Mouse (Mus musculus): ENCODE data around the gene Nr2c1.

- TF ChIP-seq FLI1 (IDR thresholded peaks at IDR 0.05; ENCODE audit: low read length) (no peak), GATA1 (IDR thresholded peaks at IDR 0.05; ENCODE audit: borderline replicate concordance, low read length) (no peak)
These were observed 49.7 kb upstream of the Nr2c1 start for GRCm38 (mm10) chr10:94098100-94098499.
